Mouse (Mus musculus) layer of hippocampus, adult 8-10 months (tissue): ENCODE measurements around the gene Kalrn. TPM values are rescaled to one million over a fixed set of nuclear protein-coding genes. Genes with fewer than 3 reads are reported as not detected.
A peak's percentile ranks its signal among the peaks of the same experiment; 100 is the strongest.

Source experiments
- DNase-seq, 2 experiments: peaks; one replicate each; pipeline ENCODE4 v3.0.0; 2022; ENCODE audit warnings: low spot score in 2 of 2
- total RNA-seq, 4 experiments: library from RNA; stranded (reverse); gene quantifications; 2 replicates each; pipeline ENCODE4 v1.2.4; 2022

The Kalrn gene
- total RNA-seq, 4 experiments from 2014 or later: 495 to 557 (median 508) TPM

GRCm38 (mm10) chr16:34355547-34355946 lies 217.8 kb downstream of the Kalrn start:
- DNase-seq: no peak

- DNase-seq: no peak
These were observed 219.3 kb downstream of the Kalrn start for GRCm38 (mm10) chr16:34354042-34354441.

GRCm38 (mm10) chr16:34352747-34353146 lies 220.6 kb downstream of the Kalrn start:
- DNase-seq: no peak

GRCm38 (mm10) chr16:34351575-34352150 lies 221.7 kb downstream of the Kalrn start:
- DNase-seq: no peak

- DNase-seq: no peak
These were observed 225.8 kb downstream of the Kalrn start for GRCm38 (mm10) chr16:34347574-34347973.

- no peak for DNase-seq
These were observed 228.1 kb downstream of the Kalrn start for GRCm38 (mm10) chr16:34344895-34345876.

GRCm38 (mm10) chr16:34343968-34344367 lies 229.4 kb downstream of the Kalrn start:
- DNase-seq: peak in 1 of 2 experiments; percentile 65

GRCm38 (mm10) chr16:34343161-34343560 lies 230.2 kb downstream of the Kalrn start:
- DNase-seq: no peak

- DNase-seq: peak; percentile 84 to 87
These were observed 230.8 kb downstream of the Kalrn start for GRCm38 (mm10) chr16:34342369-34343160.

GRCm38 (mm10) chr16:34334919-34335318 lies 238.4 kb downstream of the Kalrn start:
- DNase-seq: no peak

- no peak for DNase-seq
These were observed 241.7 kb downstream of the Kalrn start for GRCm38 (mm10) chr16:34331630-34332029.

- no peak for DNase-seq
These were observed 243.5 kb downstream of the Kalrn start for GRCm38 (mm10) chr16:34329876-34330275.

- no peak for DNase-seq
These were observed 243.9 kb downstream of the Kalrn start for GRCm38 (mm10) chr16:34329431-34329873.

- no peak for DNase-seq
These were observed 245.4 kb downstream of the Kalrn start for GRCm38 (mm10) chr16:34327890-34328289.

- no peak for DNase-seq
These were observed 247.5 kb downstream of the Kalrn start for GRCm38 (mm10) chr16:34325869-34326268.

- DNase-seq: no peak
These were observed 248.2 kb downstream of the Kalrn start for GRCm38 (mm10) chr16:34325161-34325560.

- DNase-seq: no peak
These were observed 248.6 kb downstream of the Kalrn start for GRCm38 (mm10) chr16:34324735-34325134.

GRCm38 (mm10) chr16:34323496-34323895 lies 249.8 kb downstream of the Kalrn start:
- no peak for DNase-seq

- DNase-seq: no peak
These were observed 250.8 kb downstream of the Kalrn start for GRCm38 (mm10) chr16:34322546-34322945.

- no peak for DNase-seq
These were observed 252.1 kb downstream of the Kalrn start for GRCm38 (mm10) chr16:34321066-34321790.
